Mouse (Mus musculus) ES-Bruce4 (cell line): ENCODE measurements around the gene Abcg8.

ENCODE experiments used
- CTCF ChIP-seq: IDR thresholded peaks from one replicate; pipeline ENCODE4 v1.8.1; 2011; ENCODE audit warnings: low read depth, low read length
- POLR2A ChIP-seq: IDR thresholded peaks from one replicate; pipeline ENCODE4 v1.8.1; 2011; ENCODE audit warnings: low read length; ENCODE audit not compliant: insufficient read depth

DNA sequence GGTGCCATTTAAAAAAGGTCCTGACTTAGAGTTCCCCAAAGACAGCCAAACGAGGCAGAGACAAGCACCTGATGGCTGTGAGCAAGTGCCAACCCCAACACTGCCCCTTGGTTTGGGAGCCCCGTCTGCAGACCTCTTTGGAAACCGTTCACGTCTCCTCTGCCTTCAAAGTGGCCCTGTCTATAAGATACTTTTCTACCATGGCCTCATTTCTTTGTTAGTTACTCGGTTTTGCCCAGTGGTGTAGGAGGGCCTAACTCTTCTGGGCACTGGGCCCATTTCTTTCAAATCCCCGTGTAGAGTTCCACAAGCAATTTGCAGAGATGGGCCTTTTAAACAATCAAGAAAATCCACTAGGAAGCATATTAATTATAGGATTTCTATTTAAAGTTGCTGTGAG lies 71.1 kb downstream of the Abcg8 start:
- TF ChIP-seq POLR2A (no peak), CTCF (no peak)
